Mouse (Mus musculus): ENCODE data around the gene Dhdds. TPM values are rescaled to one million over a fixed set of nuclear protein-coding genes. Genes with fewer than 3 reads are reported as not detected.
A peak's percentile ranks its signal among the peaks of the same experiment; 100 is the strongest.

Gene Dhdds
- polyA plus RNA-seq, 1 experiment from 2014 or later = 27.1 TPM

GRCm38 (mm10) chr4:133980496-133980895 lies 20.2 kb downstream of the Dhdds start:
- 99% methylated on average over 5 of the region's 5 CpGs for WGBS (ENCODE audit: missing documents)
- Histone ChIP-seq H3K4me3 (ENCODE audit: inconsistent target) (no peak overlapping the region), H3K79me2 (ENCODE audit: inconsistent target) (no peaks in the 10 kb centered on the region), H3K36me3 (ENCODE audit: inconsistent target) (peaks cover 47% of the 10 kb centered on the region), H3K27ac (no peak overlapping the region)

- Histone ChIP-seq H3K36me3 (ENCODE audit: inconsistent target) (peaks cover 44% of the 10 kb centered on the region), H3K4me3 (ENCODE audit: inconsistent target) (no peak overlapping the region), H3K79me2 (ENCODE audit: inconsistent target) (no peaks in the 10 kb centered on the region), H3K27ac (no peak overlapping the region)
- 75% methylated on average over 10 of the region's 10 CpGs for WGBS (ENCODE audit: missing documents)
Measured at GRCm38 (mm10) chr4:133978021-133978711, 22.6 kb downstream of the Dhdds start.

DNA sequence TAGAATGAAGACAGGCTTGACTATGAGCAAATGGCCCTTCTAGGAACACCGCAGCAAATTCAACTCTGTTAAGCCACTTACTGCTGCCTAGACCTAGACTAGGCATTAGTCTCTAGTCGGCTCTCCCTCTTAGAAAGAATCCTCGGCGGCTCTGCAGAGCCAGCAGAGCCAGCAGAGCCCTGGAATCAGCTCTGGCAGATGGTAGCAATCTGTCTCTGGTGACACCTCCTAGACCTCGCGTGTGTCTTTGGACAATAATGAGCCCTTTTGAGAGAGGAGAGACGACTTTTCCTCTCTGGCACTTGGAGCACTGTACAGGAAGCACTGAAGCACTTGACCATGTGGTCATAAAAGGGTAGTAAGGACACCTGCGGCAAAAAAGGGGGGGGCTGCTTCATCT lies 29.0 kb downstream of the Dhdds start:
- H3K4me3 ChIP-seq (ENCODE audit: inconsistent target) = no peak overlapping the region
- no peak overlapping the region for H3K27ac ChIP-seq
- peaks cover 3% of the 10 kb centered on the region for H3K79me2 ChIP-seq (ENCODE audit: inconsistent target)
- 91% methylated on average over 8 of the region's 8 CpGs for WGBS (ENCODE audit: missing documents)
- peaks cover 4% of the 10 kb centered on the region; the same call in 1 of the 2 replicates for H3K36me3 ChIP-seq (ENCODE audit: inconsistent target)

DNA sequence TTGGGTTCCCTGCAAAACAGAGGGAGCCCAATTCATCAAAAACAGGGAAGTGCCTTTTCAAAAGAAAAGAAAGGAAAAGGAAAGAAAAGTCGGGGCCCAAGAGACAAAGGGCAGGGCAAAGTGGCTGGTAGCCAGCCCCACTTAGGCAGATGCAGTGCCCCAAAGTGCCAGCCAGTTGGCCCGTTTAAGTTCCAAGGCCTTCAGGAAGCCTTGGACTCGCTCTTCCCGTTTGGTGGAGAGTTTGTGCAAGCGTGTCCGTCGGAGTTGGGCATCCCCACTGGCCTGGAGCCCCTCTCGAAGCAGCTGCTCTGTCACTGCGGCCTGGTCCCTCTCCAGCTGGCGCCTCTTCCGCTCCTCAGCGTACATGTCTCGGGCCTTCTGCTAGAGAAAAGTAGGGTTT lies 29.8 kb downstream of the Dhdds start:
- H3K36me3 ChIP-seq (ENCODE audit: inconsistent target) = peaks cover 3% of the 10 kb centered on the region
- no peak overlapping the region for H3K4me3 ChIP-seq (ENCODE audit: inconsistent target)
- peaks cover 11% of the 10 kb centered on the region for H3K79me2 ChIP-seq (ENCODE audit: inconsistent target)
- H3K27ac ChIP-seq = no peak overlapping the region
- WGBS (ENCODE audit: missing documents) = 91% methylated on average over 13 of the region's 13 CpGs

DNA sequence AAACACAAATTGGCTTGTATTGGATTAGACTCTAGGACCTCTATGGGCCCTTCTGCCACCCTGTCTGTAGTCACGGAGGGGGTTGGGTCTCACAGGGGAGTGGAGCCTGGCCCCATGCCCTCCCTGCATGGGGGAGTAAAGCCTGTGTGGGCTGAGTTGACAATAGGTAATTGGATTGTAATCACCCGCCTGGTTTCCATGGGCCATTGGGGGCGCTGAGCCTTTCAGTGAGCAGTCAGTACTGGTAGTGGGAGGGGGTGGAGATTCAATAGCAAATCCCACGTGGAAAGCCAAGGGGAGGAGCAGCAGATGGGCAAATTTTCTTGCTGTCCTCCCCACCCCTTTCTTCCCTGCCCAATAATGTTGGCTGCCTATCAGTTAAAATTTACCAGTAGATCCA lies 30.5 kb downstream of the Dhdds start:
- 79% methylated on average over 4 of the region's 4 CpGs for WGBS (ENCODE audit: missing documents)
- Histone ChIP-seq H3K4me3 (ENCODE audit: inconsistent target) (no peak overlapping the region), H3K79me2 (ENCODE audit: inconsistent target) (peaks cover 16% of the 10 kb centered on the region), H3K27ac (no peak overlapping the region), H3K36me3 (ENCODE audit: inconsistent target) (peaks cover 8% of the 10 kb centered on the region)

GRCm38 (mm10) chr4:133969114-133969770 lies 31.5 kb downstream of the Dhdds start:
- no peak overlapping the region for H3K27ac ChIP-seq
- WGBS (ENCODE audit: missing documents) = 88% methylated on average over 8 of the region's 8 CpGs
- H3K4me3 ChIP-seq (ENCODE audit: inconsistent target) = no peak overlapping the region
- peaks cover 16% of the 10 kb centered on the region for H3K79me2 ChIP-seq (ENCODE audit: inconsistent target)
- H3K36me3 ChIP-seq (ENCODE audit: inconsistent target) = peaks cover 9% of the 10 kb centered on the region

- H3K79me2 ChIP-seq (ENCODE audit: inconsistent target) = peaks cover 16% of the 10 kb centered on the region
- H3K4me3 ChIP-seq (ENCODE audit: inconsistent target) = peak within 1 kb of the TSS; percentile 19; the same call in 1 of the 2 replicates
- H3K27ac ChIP-seq = no peak within 1 kb of the TSS
- peaks cover 18% of the 10 kb centered on the region for H3K36me3 ChIP-seq (ENCODE audit: inconsistent target)
- 3% methylated on average over 38 of the region's 42 CpGs for WGBS (ENCODE audit: missing documents)
Measured at GRCm38 (mm10) chr4:133968150-133968921, 32.4 kb downstream of the Dhdds start, which contains the start of gene Hmgn2. TSS of gene Hmgn2 (minus strand) at chr4:133968650.

GRCm38 (mm10) chr4:133967866-133968149 lies 32.9 kb downstream of the Dhdds start:
- peak overlapping the region; percentile 19; the same call in 1 of the 2 replicates for H3K4me3 ChIP-seq (ENCODE audit: inconsistent target)
- 1% methylated on average over 23 of the region's 29 CpGs for WGBS (ENCODE audit: missing documents)
- H3K79me2 ChIP-seq (ENCODE audit: inconsistent target) = peaks cover 16% of the 10 kb centered on the region
- no peak overlapping the region for H3K27ac ChIP-seq
- H3K36me3 ChIP-seq (ENCODE audit: inconsistent target) = peaks cover 18% of the 10 kb centered on the region

- WGBS (ENCODE audit: missing documents) = under 1% methylated on average over 43 of the region's 101 CpGs
- peak overlapping the region; percentile 57 for H3K4me3 ChIP-seq (ENCODE audit: inconsistent target)
- H3K36me3 ChIP-seq (ENCODE audit: inconsistent target) = peaks cover 18% of the 10 kb centered on the region
- peak overlapping the region; percentile 27 for H3K27ac ChIP-seq
- peaks cover 16% of the 10 kb centered on the region for H3K79me2 ChIP-seq (ENCODE audit: inconsistent target)
Measured at GRCm38 (mm10) chr4:133967138-133967865, 33.4 kb downstream of the Dhdds start.

- WGBS (ENCODE audit: missing documents) = 35% methylated on average over 12 of the region's 12 CpGs
- H3K4me3 ChIP-seq (ENCODE audit: inconsistent target) = peak overlapping the region; percentile 57
- H3K36me3 ChIP-seq (ENCODE audit: inconsistent target) = peaks cover 18% of the 10 kb centered on the region
- peaks cover 16% of the 10 kb centered on the region for H3K79me2 ChIP-seq (ENCODE audit: inconsistent target)
- peak overlapping the region; percentile 27 for H3K27ac ChIP-seq
Measured at GRCm38 (mm10) chr4:133966271-133966940, 34.3 kb downstream of the Dhdds start.

GRCm38 (mm10) chr4:133962566-133962965 lies 38.2 kb downstream of the Dhdds start:
- Histone ChIP-seq H3K36me3 (ENCODE audit: inconsistent target) (peaks cover 18% of the 10 kb centered on the region), H3K4me3 (ENCODE audit: inconsistent target) (no peak overlapping the region), H3K79me2 (ENCODE audit: inconsistent target) (peaks cover 16% of the 10 kb centered on the region), H3K27ac (no peak overlapping the region)
- 96% methylated on average over 7 of the region's 7 CpGs for WGBS (ENCODE audit: missing documents)

GRCm38 (mm10) chr4:133958884-133959283 lies 41.8 kb downstream of the Dhdds start:
- whole genome bisulfite sequencing (ENCODE audit: missing documents) = 88% methylated on average over 1 of the region's 1 CpGs
- Histone ChIP-seq H3K79me2 (ENCODE audit: inconsistent target) (no peaks in the 10 kb centered on the region), H3K4me3 (ENCODE audit: inconsistent target) (no peak overlapping the region), H3K27ac (no peak overlapping the region), H3K36me3 (ENCODE audit: inconsistent target) (peaks cover 5% of the 10 kb centered on the region; the same call in 1 of the 2 replicates)

DNA sequence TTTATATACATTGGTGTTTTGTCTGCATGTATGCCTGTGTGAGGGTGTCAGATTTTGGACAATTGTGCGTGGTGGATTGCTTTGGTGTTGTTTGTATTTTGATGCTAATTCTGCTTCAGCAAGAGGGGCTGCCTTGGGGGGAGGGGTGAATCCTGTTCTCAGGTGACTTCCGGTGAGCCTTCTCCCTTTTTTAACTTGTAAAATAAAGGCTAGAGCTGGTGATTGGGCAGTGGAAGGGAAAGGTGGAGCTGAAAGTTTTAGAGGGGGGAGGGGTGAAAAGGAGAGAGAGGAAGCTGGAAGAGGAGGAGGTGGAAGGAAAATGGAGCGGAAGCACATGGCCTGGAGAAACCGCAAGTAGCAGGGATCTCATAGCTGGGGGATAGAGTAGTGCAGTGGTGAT lies 44.4 kb downstream of the Dhdds start:
- H3K79me2 ChIP-seq (ENCODE audit: inconsistent target) = no peaks in the 10 kb centered on the region
- H3K4me3 ChIP-seq (ENCODE audit: inconsistent target) = no peak overlapping the region
- H3K27ac ChIP-seq = no peak overlapping the region
- 83% methylated on average over 4 of the region's 4 CpGs for WGBS (ENCODE audit: missing documents)
- no peaks in the 10 kb centered on the region for H3K36me3 ChIP-seq (ENCODE audit: inconsistent target)

- WGBS (ENCODE audit: missing documents) = 76% methylated on average over 4 of the region's 4 CpGs
- Histone ChIP-seq H3K79me2 (ENCODE audit: inconsistent target) (no peaks in the 10 kb centered on the region), H3K4me3 (ENCODE audit: inconsistent target) (no peak overlapping the region), H3K27ac (no peak overlapping the region), H3K36me3 (ENCODE audit: inconsistent target) (no peaks in the 10 kb centered on the region)
Measured at GRCm38 (mm10) chr4:133946736-133947135, 54.0 kb downstream of the Dhdds start.
